Mouse (Mus musculus): ENCODE data around the gene Fkrp. TPM values are rescaled to one million over a fixed set of nuclear protein-coding genes. Genes with fewer than 3 reads are reported as not detected.

The Fkrp gene
- total and polyA plus RNA-seq, 3 experiments, result 16.5 to 23.4 (median 20.3) TPM

GRCm38 (mm10) chr7:16830449-16830848 lies 13.9 kb upstream of the Fkrp start:
- H3K27ac ChIP-seq (ENCODE audit: insufficient read depth, low read depth), result no peak overlapping the region
- DNase-seq (ENCODE audit: extremely low read depth), result no peak
- no peak overlapping the region for H3K4me2 ChIP-seq (ENCODE audit: insufficient read depth, low read depth, poor library complexity, severe bottlenecking)
- no peaks in the 10 kb centered on the region for H3K27me3 ChIP-seq (replicated peaks)
- H3K9me3 ChIP-seq (replicated peaks; ENCODE audit: low read length), result no peaks in the 10 kb centered on the region
- in situ Hi-C loops (cut with MboI; ENCODE audit: low pct_ligation_motif_present, low pct_unique_long_range_greater_than_20kb, low sequenced_read_pairs), result no loop called here
- peaks cover 19 to 47% of the 10 kb centered on the region in 2 experiments for H3K4me1 ChIP-seq (ENCODE audit: control insufficient read depth in 1 of 2, insufficient read depth in 2 of 2)
- TF ChIP-seq PAX5 (IDR thresholded peaks at IDR 0.05; ENCODE audit: low read length), result no peak
- no peak for TF ChIP-seq USF2 (conservative IDR thresholded peaks at IDR 0.05; ENCODE audit: low read depth, low read length)
- TF ChIP-seq CTCF (conservative IDR thresholded peaks at IDR 0.05 in 1 of 2, IDR thresholded peaks at IDR 0.05 in 1 of 2; ENCODE audit: low read depth in 2 of 2, low read length in 2 of 2), result no peak
- H3K36me3 ChIP-seq (replicated peaks in 1 of 2; ENCODE audit: control insufficient read depth in 1 of 2, insufficient read depth in 1 of 2, low read length in 1 of 2), result peaks cover 89 to 97% of the 10 kb centered on the region in 2 experiments
- H3K4me3 ChIP-seq (replicated peaks in 1 of 3; ENCODE audit: low read depth in 2 of 3, low read length in 2 of 3, poor library complexity in 1 of 3), result no peak overlapping the region
- H3K9ac ChIP-seq (ENCODE audit: insufficient read depth, low read depth), result no peak overlapping the region
- dilution Hi-C loops (cut with MboI; ENCODE audit: extremely low pct_ligation_motif_present, extremely low pct_unique_long_range_greater_than_20kb, low sequenced_read_pairs), result no loop called here
- peaks cover 4% of the 10 kb centered on the region; the same call in 1 of the 2 replicates for H3K79me2 ChIP-seq (replicated peaks; ENCODE audit: control insufficient read depth, extremely low read depth, insufficient read depth, poor library complexity, severe bottlenecking)

GRCm38 (mm10) chr7:16827274-16827673 lies 10.7 kb upstream of the Fkrp start:
- Histone ChIP-seq H3K4me1 (ENCODE audit: control insufficient read depth in 1 of 2, insufficient read depth in 2 of 2) (peaks cover 19 to 71% of the 10 kb centered on the region in 2 experiments), H3K4me3 (replicated peaks in 1 of 3; ENCODE audit: low read depth in 2 of 3, low read length in 2 of 3, poor library complexity in 1 of 3) (peak overlapping the region in 1 of 3 experiments; percentile 26), H3K9me3 (replicated peaks; ENCODE audit: low read length) (no peaks in the 10 kb centered on the region), H3K36me3 (replicated peaks in 1 of 2; ENCODE audit: control insufficient read depth in 1 of 2, insufficient read depth in 1 of 2, low read length in 1 of 2) (peaks cover 91 to 96% of the 10 kb centered on the region in 2 experiments), H3K27me3 (replicated peaks) (no peaks in the 10 kb centered on the region), H3K27ac (ENCODE audit: insufficient read depth, low read depth) (peak overlapping the region; percentile 83), H3K4me2 (ENCODE audit: insufficient read depth, low read depth, poor library complexity, severe bottlenecking) (0 out of 2 replicates have a peak overlapping the region, but pooled peaks have one; percentile 8), H3K79me2 (replicated peaks; ENCODE audit: control insufficient read depth, extremely low read depth, insufficient read depth, poor library complexity, severe bottlenecking) (peaks cover 16% of the 10 kb centered on the region), H3K9ac (ENCODE audit: insufficient read depth, low read depth) (no peak overlapping the region)
- TF ChIP-seq USF1 (IDR thresholded peaks at IDR 0.05; ENCODE audit: low read depth, low read length) (no peak), ETS1 (conservative IDR thresholded peaks at IDR 0.05; ENCODE audit: low read depth, low read length) (no peak), CTCF (conservative IDR thresholded peaks at IDR 0.05 in 1 of 2, IDR thresholded peaks at IDR 0.05 in 1 of 2; ENCODE audit: low read depth in 2 of 2, low read length in 2 of 2) (no peak), E2F4 (IDR thresholded peaks at IDR 0.05; ENCODE audit: insufficient replicate concordance, low read depth, low read length) (no peak), JUN (IDR thresholded peaks at IDR 0.05; ENCODE audit: insufficient read depth, low read depth, low read length) (no peak), TCF12 (IDR thresholded peaks at IDR 0.05; ENCODE audit: low read depth, low read length) (no peak), NELFE (IDR thresholded peaks at IDR 0.05; ENCODE audit: low read depth, low read length) (0 out of 2 replicates have a peak, but pooled peaks have one; percentile 10), TBP (conservative IDR thresholded peaks at IDR 0.05; ENCODE audit: low read depth, low read length) (no peak), KAT2A (IDR thresholded peaks at IDR 0.05; ENCODE audit: insufficient replicate concordance, low read length) (no peak), BHLHE40 (IDR thresholded peaks at IDR 0.05; ENCODE audit: low read depth, low read length) (peak; percentile 76)
- DNase-seq (ENCODE audit: extremely low read depth), result no peak
- in situ Hi-C loops (cut with MboI; ENCODE audit: low pct_ligation_motif_present, low pct_unique_long_range_greater_than_20kb, low sequenced_read_pairs) (no loop called here), dilution Hi-C loops (cut with MboI; ENCODE audit: extremely low pct_ligation_motif_present, extremely low pct_unique_long_range_greater_than_20kb, low sequenced_read_pairs) (no loop called here)

- Histone ChIP-seq H3K27me3 (replicated peaks) (no peaks in the 10 kb centered on the region), H3K79me2 (replicated peaks; ENCODE audit: control insufficient read depth, extremely low read depth, insufficient read depth, poor library complexity, severe bottlenecking) (peaks cover 23% of the 10 kb centered on the region), H3K4me3 (replicated peaks in 1 of 3; ENCODE audit: low read depth in 2 of 3, low read length in 2 of 3, poor library complexity in 1 of 3) (peak overlapping the region in 1 of 3 experiments; percentile 25), H3K27ac (ENCODE audit: insufficient read depth, low read depth) (peak overlapping the region; percentile 83), H3K4me2 (ENCODE audit: insufficient read depth, low read depth, poor library complexity, severe bottlenecking) (no peak overlapping the region), H3K36me3 (replicated peaks in 1 of 2; ENCODE audit: control insufficient read depth in 1 of 2, insufficient read depth in 1 of 2, low read length in 1 of 2) (peaks cover 84 to 96% of the 10 kb centered on the region in 2 experiments), H3K9me3 (replicated peaks; ENCODE audit: low read length) (no peaks in the 10 kb centered on the region), H3K4me1 (ENCODE audit: control insufficient read depth in 1 of 2, insufficient read depth in 2 of 2) (peaks cover 19 to 78% of the 10 kb centered on the region in 2 experiments), H3K9ac (ENCODE audit: insufficient read depth, low read depth) (no peak overlapping the region)
- dilution Hi-C loops (cut with MboI; ENCODE audit: extremely low pct_ligation_motif_present, extremely low pct_unique_long_range_greater_than_20kb, low sequenced_read_pairs), result no loop called here
- DNase-seq (ENCODE audit: extremely low read depth), result peak; percentile 69
- TF ChIP-seq MAFK (IDR thresholded peaks at IDR 0.05; ENCODE audit: insufficient replicate concordance, low read length) (no peak), MYC (IDR thresholded peaks at IDR 0.05; ENCODE audit: low read depth, low read length) (0 out of 2 replicates have a peak, but pooled peaks have one; percentile 28), CHD2 (IDR thresholded peaks at IDR 0.05; ENCODE audit: low read length) (peak; percentile 84)
- in situ Hi-C loops (cut with MboI; ENCODE audit: low pct_ligation_motif_present, low pct_unique_long_range_greater_than_20kb, low sequenced_read_pairs), result no loop called here
These were observed 10.0 kb upstream of the Fkrp start for GRCm38 (mm10) chr7:16826571-16826970.
